Mouse (Mus musculus) cerebellum, adult 11-12 months (tissue): ENCODE results near the gene Olfr6.
"Not testable (repeated sequence)": the region's sequence is repeated elsewhere in the genome, so short reads cannot be mapped to it uniquely, and the experiment has no call there.

Source experiments
- DNase-seq: peaks from one replicate; pipeline ENCODE4 v3.0.0; 2022

Gene Olfr6

DNA sequence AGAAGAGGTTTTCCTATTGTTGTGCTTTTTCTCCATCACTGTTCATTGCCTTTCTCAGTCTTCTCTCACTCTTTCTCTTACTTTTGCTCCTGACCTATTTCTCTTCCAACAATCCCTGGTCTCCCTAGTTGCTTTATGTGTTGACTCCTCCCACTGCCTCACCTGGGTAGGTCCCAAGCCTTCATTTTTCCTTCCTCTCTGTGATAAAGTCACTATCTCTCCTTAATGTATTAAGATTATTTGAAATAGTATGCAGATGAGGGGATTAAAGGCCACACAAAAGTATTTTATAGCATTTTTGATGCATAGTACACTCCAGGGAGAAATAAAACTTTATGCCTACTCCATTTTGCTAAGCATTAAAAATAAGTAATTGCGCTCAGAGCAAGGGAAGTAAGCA, at the start of gene Olfr6:
Olfr6 (minus strand) TSS at position 101 of the 400 bp plus-strand sequence.
- DNase-seq, result no peak

DNA sequence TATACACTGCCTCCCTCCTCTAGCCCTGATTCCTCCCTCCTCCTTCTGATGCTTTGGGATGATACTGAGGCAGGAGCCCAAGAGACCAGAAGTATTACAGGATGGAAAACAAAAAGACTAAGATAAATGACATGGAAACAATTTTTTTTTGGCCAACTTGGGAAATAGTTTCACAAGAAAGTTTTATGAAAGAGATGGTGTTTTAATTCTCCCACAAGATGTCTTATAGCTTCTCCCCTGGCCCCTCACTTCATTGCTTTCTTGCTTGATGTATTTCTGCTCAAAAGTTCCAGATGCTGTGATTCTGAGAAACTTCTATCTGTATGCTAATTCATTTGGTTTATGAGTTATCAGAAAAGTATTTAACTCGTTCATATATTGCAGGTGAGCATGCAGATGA, 42.2 kb upstream of the Olfr6 start, which contains the start of gene Olfr2:
Olfr2 (minus strand) TSS at position 101 of the 400 bp plus-strand sequence.
- DNase-seq, result no peak

- no peak for DNase-seq
Measured at GRCm38 (mm10) chr7:107004169-107004568, 40.4 kb upstream of the Olfr6 start.

GRCm38 (mm10) chr7:107000798-107001197, 37.1 kb upstream of the Olfr6 start:
- DNase-seq, result no peak

DNA sequence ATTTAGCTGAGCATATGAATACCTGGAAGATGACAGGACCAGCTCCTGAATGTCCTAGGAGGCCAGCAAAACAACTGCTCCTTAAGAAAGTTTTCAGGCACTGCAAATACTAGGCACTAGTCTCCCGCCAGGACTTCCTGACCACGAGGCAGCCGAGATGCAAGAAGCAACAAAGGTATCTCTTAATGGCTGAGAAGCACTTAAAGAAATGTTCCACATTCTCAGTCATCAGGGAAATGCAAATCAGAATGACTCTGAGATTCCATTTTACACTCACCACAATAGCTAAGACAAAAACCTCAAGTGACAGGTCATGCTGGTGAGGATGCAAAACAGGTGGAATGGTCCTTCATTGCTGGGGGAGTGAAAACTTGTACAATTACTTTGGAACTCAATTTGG, 21.5 kb upstream of the Olfr6 start:
- DNase-seq, result no peak

DNA sequence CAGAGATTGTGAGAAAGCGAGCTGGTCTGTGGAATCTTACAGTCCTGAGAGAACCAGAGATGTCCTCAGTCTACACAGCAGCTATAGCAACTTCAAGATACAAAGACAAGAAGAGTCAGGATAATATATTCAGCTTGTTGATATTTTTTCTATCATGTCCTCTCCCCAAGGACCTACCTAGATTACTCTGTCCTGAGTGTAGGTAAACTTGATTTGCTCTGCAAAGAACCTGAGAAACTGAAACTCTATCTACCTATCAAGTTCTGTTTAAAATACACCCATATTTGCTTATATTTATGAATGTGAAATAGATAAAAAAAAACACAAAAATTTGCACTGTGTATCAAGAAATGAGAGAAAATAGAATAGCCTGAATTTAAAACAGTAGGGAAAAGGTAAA, 11.6 kb upstream of the Olfr6 start, which contains the start of gene Olfr711:
Olfr711 (minus strand) TSS at position 101 of the 400 bp plus-strand sequence.
- DNase-seq, result no peak

GRCm38 (mm10) chr7:106967503-106967902, 3.8 kb upstream of the Olfr6 start:
- DNase-seq, result not testable (repeated sequence)

GRCm38 (mm10) chr7:106948212-106948611, 15.5 kb downstream of the Olfr6 start, which contains the start of gene Olfr710:
TSS of gene Olfr710 (minus strand) at chr7:106948312.
- no peak for DNase-seq

GRCm38 (mm10) chr7:106932119-106932518, 31.6 kb downstream of the Olfr6 start, which contains the start of gene Olfr709-ps1:
TSS of gene Olfr709-ps1 (minus strand) at chr7:106932219.
- no peak for DNase-seq

GRCm38 (mm10) chr7:106920961-106921360, 42.8 kb downstream of the Olfr6 start:
- not testable (repeated sequence) for DNase-seq

DNA sequence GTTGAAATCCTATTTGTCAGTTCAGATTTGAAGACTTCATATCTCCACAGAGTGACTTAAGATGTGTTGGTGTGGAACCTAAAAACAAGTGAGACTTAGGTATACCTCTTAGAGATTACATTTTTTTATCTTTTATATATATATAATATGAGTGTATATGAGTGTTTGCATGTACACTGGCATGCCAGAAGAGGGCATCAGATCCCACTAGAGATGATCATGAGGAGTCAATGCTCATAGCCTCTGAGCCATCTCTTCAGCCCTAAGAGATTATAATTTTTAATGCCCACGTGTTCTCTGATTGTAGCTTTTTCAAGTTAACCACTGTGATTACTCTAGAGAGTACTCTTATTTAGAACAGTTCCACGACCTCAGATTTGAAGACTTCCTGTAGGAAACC, 56.1 kb downstream of the Olfr6 start, which contains the start of gene Olfr1532-ps1:
Olfr1532-ps1 (plus strand) TSS at position 326 of the 400 bp plus-strand sequence.
- DNase-seq, result no peak
